Mouse (Mus musculus): ENCODE measurements around the gene Hrnr. TPM values are rescaled to one million over a fixed set of nuclear protein-coding genes. Genes with fewer than 3 reads are reported as not detected.

The Hrnr gene
- polyA plus RNA-seq (2016; fragmentation: Nextera tagmentation; extraction: Ambion mirVana) = not detected in 2 replicates

- no peaks in the 10 kb centered on the region for H3K4me1 ChIP-seq
- no peak within 1 kb of the TSS for H3K4me3 ChIP-seq
- H3K27me3 ChIP-seq (ENCODE audit: low read depth, poor library complexity, severe bottlenecking) = no peaks in the 10 kb centered on the region
- no peaks in the 10 kb centered on the region for H3K9me3 ChIP-seq (replicated peaks)
- 75% methylated on average over 2 of the region's 2 CpGs for WGBS
- no peak within 1 kb of the TSS for H3K27ac ChIP-seq
- DNase-seq (ENCODE audit: low spot score) = no peak
- H3K36me3 ChIP-seq = no peaks in the 10 kb centered on the region
Measured at GRCm38 (mm10) chr3:93319449-93319848, at the start of gene Hrnr. Gene Hrnr (plus strand): TSS chr3:93319749.

DNA sequence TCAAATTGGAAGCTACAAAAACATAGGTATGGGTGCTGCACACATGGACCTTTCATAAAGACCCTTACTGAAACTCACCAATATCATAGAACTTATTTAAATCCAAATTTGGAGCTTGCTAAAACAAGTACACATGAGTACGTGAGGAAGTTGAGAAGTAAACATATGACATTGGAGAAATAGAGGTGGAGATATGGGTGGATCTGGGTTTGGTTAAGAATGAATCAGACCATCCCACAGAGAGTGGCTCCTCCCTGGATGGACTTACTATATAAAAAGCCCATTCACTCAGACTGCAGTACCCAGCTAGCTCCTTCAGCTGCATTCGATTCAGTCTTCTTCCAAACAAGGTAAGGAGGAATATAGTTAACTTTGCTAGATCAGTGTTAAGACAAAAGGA lies 46.3 kb upstream of the Hrnr start, which contains the start of gene Flg:
TSS of gene Flg (plus strand) at position 301 of the 400 bp plus-strand sequence.
- H3K36me3 ChIP-seq = no peaks in the 10 kb centered on the region
- no peak within 1 kb of the TSS for H3K4me3 ChIP-seq
- DNase-seq (ENCODE audit: low spot score) = no peak
- no peak within 1 kb of the TSS for H3K27ac ChIP-seq
- H3K9me3 ChIP-seq (replicated peaks) = no peaks in the 10 kb centered on the region
- 89% methylated on average over 2 of the region's 2 CpGs for WGBS
- H3K27me3 ChIP-seq (ENCODE audit: low read depth, poor library complexity, severe bottlenecking) = no peaks in the 10 kb centered on the region
- no peaks in the 10 kb centered on the region for H3K4me1 ChIP-seq

- H3K27me3 ChIP-seq (ENCODE audit: low read depth, poor library complexity, severe bottlenecking) = no peaks in the 10 kb centered on the region
- no peak overlapping the region for H3K4me3 ChIP-seq
- no peaks in the 10 kb centered on the region for H3K4me1 ChIP-seq
- no peak for DNase-seq (ENCODE audit: low spot score)
- H3K36me3 ChIP-seq = no peaks in the 10 kb centered on the region
- no peaks in the 10 kb centered on the region for H3K9me3 ChIP-seq (replicated peaks)
- no peak overlapping the region for H3K27ac ChIP-seq
- WGBS = 84% methylated on average over 2 of the region's 2 CpGs
Measured at GRCm38 (mm10) chr3:93297542-93297941, 22.0 kb upstream of the Hrnr start.

- Histone ChIP-seq H3K27me3 (ENCODE audit: low read depth, poor library complexity, severe bottlenecking) (no peaks in the 10 kb centered on the region), H3K9me3 (replicated peaks) (no peaks in the 10 kb centered on the region), H3K36me3 (no peaks in the 10 kb centered on the region), H3K27ac (no peak overlapping the region), H3K4me1 (no peaks in the 10 kb centered on the region), H3K4me3 (no peak overlapping the region)
- DNase-seq (ENCODE audit: low spot score) = no peak
- WGBS = 87% methylated on average over 6 of the region's 6 CpGs
Measured at GRCm38 (mm10) chr3:93299832-93300231, 19.7 kb upstream of the Hrnr start.

DNA sequence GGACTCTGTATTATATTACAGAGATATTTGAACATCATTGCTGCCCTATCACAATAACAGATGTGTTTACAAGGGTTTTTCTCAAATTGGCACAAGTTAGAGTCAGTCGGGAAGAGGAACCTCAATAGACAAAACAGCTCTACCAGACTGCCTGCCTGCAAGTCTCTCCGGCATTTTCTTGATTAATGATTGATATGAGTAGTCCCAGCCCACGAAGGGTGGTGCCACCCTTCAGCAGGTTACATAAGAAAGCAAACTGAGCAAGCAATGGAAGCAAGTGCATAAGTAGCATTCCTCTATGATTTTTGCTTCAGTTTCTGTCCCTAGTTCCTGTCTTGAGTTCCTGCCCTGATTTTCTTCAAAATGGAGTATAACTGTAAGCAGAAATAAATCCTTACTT lies 17.7 kb upstream of the Hrnr start:
- Histone ChIP-seq H3K36me3 (no peaks in the 10 kb centered on the region), H3K27me3 (ENCODE audit: low read depth, poor library complexity, severe bottlenecking) (no peaks in the 10 kb centered on the region), H3K9me3 (replicated peaks) (no peaks in the 10 kb centered on the region), H3K4me3 (no peak overlapping the region), H3K27ac (no peak overlapping the region), H3K4me1 (no peaks in the 10 kb centered on the region)
- 76% methylated on average over 3 of the region's 3 CpGs for WGBS
- no peak for DNase-seq (ENCODE audit: low spot score)

DNA sequence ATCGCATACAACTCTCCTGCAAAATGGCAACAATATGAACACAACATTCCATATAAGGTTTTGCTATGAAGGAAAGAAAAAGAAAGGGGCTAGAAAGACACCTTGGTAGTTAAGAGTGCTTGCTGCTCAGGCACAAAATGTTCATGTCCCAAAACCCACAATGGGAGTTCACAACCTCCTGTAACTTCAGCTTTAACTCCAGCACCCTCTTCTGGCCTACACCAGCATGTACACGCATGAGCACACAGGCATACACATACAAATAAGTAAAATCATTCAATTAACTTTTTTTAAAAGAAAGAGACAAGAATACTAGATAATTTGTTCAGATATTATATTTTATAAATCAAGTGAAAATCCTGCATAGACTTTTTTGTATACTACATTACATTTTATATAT lies 13.4 kb upstream of the Hrnr start:
- no peaks in the 10 kb centered on the region for H3K4me1 ChIP-seq
- H3K27me3 ChIP-seq (ENCODE audit: low read depth, poor library complexity, severe bottlenecking) = no peaks in the 10 kb centered on the region
- 82% methylated on average over 2 of the region's 2 CpGs for WGBS
- H3K9me3 ChIP-seq (replicated peaks) = no peaks in the 10 kb centered on the region
- H3K4me3 ChIP-seq = no peak overlapping the region
- no peak for DNase-seq (ENCODE audit: low spot score)
- H3K36me3 ChIP-seq = no peaks in the 10 kb centered on the region
- H3K27ac ChIP-seq = no peak overlapping the region

- no peak for DNase-seq (ENCODE audit: low spot score)
- Histone ChIP-seq H3K36me3 (no peaks in the 10 kb centered on the region), H3K9me3 (replicated peaks) (no peaks in the 10 kb centered on the region), H3K27me3 (ENCODE audit: low read depth, poor library complexity, severe bottlenecking) (no peaks in the 10 kb centered on the region), H3K27ac (no peak overlapping the region), H3K4me3 (no peak overlapping the region), H3K4me1 (no peaks in the 10 kb centered on the region)
- 73% methylated on average over 3 of the region's 3 CpGs for WGBS
Measured at GRCm38 (mm10) chr3:93311371-93311770, 8.2 kb upstream of the Hrnr start.

DNA sequence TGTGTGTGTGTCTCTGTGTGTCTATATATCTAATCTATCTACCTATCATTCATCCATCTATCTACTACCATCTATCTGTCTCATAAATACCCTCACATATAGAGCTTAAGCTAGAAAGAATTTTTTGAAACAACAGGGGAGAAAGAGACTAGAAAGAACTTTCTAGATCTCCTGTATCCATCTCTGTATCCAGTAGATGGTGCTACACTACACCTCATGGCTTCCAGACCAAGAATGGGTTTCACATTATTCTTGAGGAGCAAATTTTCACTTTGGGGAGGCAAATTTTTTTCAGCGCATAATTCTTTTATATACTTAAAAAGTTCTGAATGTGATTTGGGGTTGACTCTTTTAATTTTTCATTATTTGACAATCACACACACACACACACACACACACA lies 5.2 kb upstream of the Hrnr start:
- no peaks in the 10 kb centered on the region for H3K36me3 ChIP-seq
- H3K27me3 ChIP-seq (ENCODE audit: low read depth, poor library complexity, severe bottlenecking) = no peaks in the 10 kb centered on the region
- H3K4me3 ChIP-seq = no peak overlapping the region
- H3K27ac ChIP-seq = no peak overlapping the region
- 100% methylated on average over 1 of the region's 1 CpGs for WGBS
- no peaks in the 10 kb centered on the region for H3K4me1 ChIP-seq
- DNase-seq (ENCODE audit: low spot score) = no peak
- no peaks in the 10 kb centered on the region for H3K9me3 ChIP-seq (replicated peaks)

DNA sequence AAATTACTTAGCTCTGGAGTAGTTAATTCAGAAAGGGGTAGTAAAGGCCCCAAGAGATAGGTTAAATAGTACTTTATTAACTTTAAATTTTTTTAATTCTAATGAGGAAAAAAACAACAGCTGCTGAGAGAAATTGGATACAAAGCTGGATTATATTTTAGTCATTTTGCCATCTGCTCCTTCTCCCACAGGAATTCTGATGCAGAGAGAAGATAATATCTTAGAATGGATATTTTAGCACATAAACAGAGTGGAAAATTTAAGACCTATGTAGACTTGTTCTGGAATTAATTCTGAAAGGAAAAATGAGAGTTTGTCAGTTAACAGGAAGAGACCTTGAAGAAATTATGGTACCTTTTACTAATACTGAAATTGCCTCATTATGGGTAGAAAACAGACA lies 18.2 kb downstream of the Hrnr start:
- Histone ChIP-seq H3K36me3 (no peaks in the 10 kb centered on the region), H3K27me3 (ENCODE audit: low read depth, poor library complexity, severe bottlenecking) (no peaks in the 10 kb centered on the region), H3K9me3 (replicated peaks) (no peaks in the 10 kb centered on the region), H3K4me3 (no peak overlapping the region), H3K27ac (no peak overlapping the region), H3K4me1 (no peaks in the 10 kb centered on the region)
- DNase-seq (ENCODE audit: low spot score) = no peak

- Histone ChIP-seq H3K36me3 (no peaks in the 10 kb centered on the region), H3K9me3 (replicated peaks) (no peaks in the 10 kb centered on the region), H3K4me1 (no peaks in the 10 kb centered on the region), H3K27me3 (ENCODE audit: low read depth, poor library complexity, severe bottlenecking) (no peaks in the 10 kb centered on the region), H3K27ac (no peak overlapping the region), H3K4me3 (no peak overlapping the region)
- DNase-seq (ENCODE audit: low spot score) = no peak
- 91% methylated on average over 4 of the region's 4 CpGs for WGBS
Measured at GRCm38 (mm10) chr3:93340021-93340420, 20.5 kb downstream of the Hrnr start.

GRCm38 (mm10) chr3:93346896-93347295 lies 27.3 kb downstream of the Hrnr start:
- Histone ChIP-seq H3K4me3 (no peak overlapping the region), H3K9me3 (replicated peaks) (no peaks in the 10 kb centered on the region), H3K4me1 (no peaks in the 10 kb centered on the region), H3K27ac (no peak overlapping the region), H3K27me3 (ENCODE audit: low read depth, poor library complexity, severe bottlenecking) (no peaks in the 10 kb centered on the region), H3K36me3 (no peaks in the 10 kb centered on the region)
- WGBS = 84% methylated on average over 2 of the region's 2 CpGs
- no peak for DNase-seq (ENCODE audit: low spot score)

DNA sequence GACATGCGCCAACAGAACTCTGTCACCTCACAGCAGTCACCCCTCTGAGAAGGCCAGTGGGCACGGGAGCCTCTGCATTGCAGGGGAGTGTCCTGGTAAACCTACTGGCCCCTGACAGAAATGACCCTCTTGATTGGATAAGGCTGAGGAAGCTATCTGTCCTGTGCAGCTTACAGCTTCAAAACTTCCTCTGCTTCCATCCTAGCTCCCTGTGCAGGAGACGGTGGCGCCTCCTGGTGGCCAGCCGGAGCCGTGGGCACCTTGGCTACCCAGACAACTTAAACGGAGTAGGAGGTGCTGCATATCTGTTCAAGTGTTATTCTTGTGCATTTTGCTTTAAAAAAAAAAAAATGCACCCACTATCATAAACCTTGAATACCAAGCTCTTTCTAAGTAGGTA lies 40.5 kb downstream of the Hrnr start:
- 22% methylated on average over 7 of the region's 7 CpGs for WGBS
- no peak overlapping the region for H3K4me3 ChIP-seq
- H3K36me3 ChIP-seq = no peaks in the 10 kb centered on the region
- peaks cover 6% of the 10 kb centered on the region; the same call in 1 of the 2 replicates for H3K27me3 ChIP-seq (ENCODE audit: low read depth, poor library complexity, severe bottlenecking)
- no peaks in the 10 kb centered on the region for H3K4me1 ChIP-seq
- H3K27ac ChIP-seq = no peak overlapping the region
- H3K9me3 ChIP-seq (replicated peaks) = no peaks in the 10 kb centered on the region
- peak; percentile 75 for DNase-seq (ENCODE audit: low spot score)

DNA sequence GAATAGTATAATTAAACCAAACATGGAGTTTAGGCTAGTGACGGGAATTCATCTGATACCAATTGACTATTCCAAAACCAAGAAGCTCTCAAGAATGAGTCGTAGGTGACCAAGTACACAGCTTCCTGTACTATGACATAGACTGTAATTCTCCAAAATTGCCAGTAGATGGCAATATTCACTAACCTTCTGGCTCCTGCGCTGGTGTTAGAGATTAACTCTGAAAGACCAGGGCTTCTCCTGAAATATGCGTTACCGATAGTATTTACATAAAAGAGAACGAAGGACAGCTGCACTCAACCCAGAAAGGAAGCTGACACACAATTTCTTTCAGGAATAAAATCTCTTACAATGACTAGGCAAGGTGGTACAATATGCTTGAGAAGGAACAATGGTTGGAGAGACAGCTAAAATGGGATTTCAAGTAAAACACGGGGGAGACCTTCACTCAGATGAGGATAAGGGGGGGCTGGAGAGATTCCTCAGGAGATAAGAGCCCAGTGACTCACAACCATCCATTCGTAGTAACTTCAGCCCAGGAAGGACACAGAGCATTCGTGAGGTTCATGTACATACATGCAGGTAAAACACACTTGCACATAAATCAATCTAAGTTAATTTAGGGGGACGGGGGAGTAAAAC lies 42.5 kb downstream of the Hrnr start:
- no peak for DNase-seq (ENCODE audit: low spot score)
- Histone ChIP-seq H3K9me3 (replicated peaks) (no peaks in the 10 kb centered on the region), H3K27ac (no peak overlapping the region), H3K36me3 (no peaks in the 10 kb centered on the region), H3K4me1 (no peaks in the 10 kb centered on the region), H3K4me3 (no peak overlapping the region), H3K27me3 (ENCODE audit: low read depth, poor library complexity, severe bottlenecking) (peaks cover 6% of the 10 kb centered on the region; the same call in 1 of the 2 replicates)
- WGBS = 14% methylated on average over 10 of the region's 10 CpGs

All from limb, embryonic 10.5 days (tissue).